Mouse (Mus musculus) erythroblast, embryonic 14.5 days (primary cell): ENCODE results near the gene Mrs2. TPM values are rescaled to one million over a fixed set of nuclear protein-coding genes. Genes with fewer than 3 reads are reported as not detected.

Source experiments
- H3K27me3 ChIP-seq: 2 replicates; pipeline ENCODE4 v1.6.1; 2012; ENCODE audit warnings: inconsistent platforms; ENCODE audit not compliant: control insufficient read depth
- H3K36me3 ChIP-seq: 2 replicates; pipeline ENCODE4 v1.6.1; 2012; ENCODE audit warnings: mild to moderate bottlenecking, inconsistent platforms; ENCODE audit not compliant: control insufficient read depth
- H3K4me1 ChIP-seq: 2 replicates; pipeline ENCODE4 v1.6.1; 2012; ENCODE audit warnings: inconsistent platforms; ENCODE audit not compliant: control insufficient read depth
- H3K4me3 ChIP-seq: replicated peaks from 2 replicates; pipeline ENCODE3; 2012; ENCODE audit warnings: moderate library complexity, mild to moderate bottlenecking, inconsistent platforms
- H3K9me3 ChIP-seq: 2 replicates; pipeline ENCODE4 v1.6.1; 2012; ENCODE audit warnings: low read length, inconsistent platforms, mixed read lengths; ENCODE audit not compliant: control insufficient read depth
- GATA1 ChIP-seq: IDR thresholded peaks from 2 replicates; pipeline ENCODE4 v1.6.1; 2012; ENCODE audit warnings: low read length, inconsistent platforms, mixed read lengths
- TAL1 ChIP-seq: IDR thresholded peaks from 3 replicates; pipeline ENCODE4 v1.6.1; 2012; ENCODE audit warnings: low read length, inconsistent platforms, mixed read lengths
- polyA plus RNA-seq: library from polyadenylated mRNA; stranded (reverse); fragments of >175 nt; gene quantifications from 2 replicates; pipeline ENCODE4 v1.2.3, GENCODE M21; 2012

Mrs2 gene
- polyA plus RNA-seq, 1 experiment: 0.36 TPM

GRCm38 (mm10) chr13:24942512-24943282 lies 77.5 kb downstream of the Mrs2 start, which contains the start of gene Gpld1:
Gpld1 (plus strand) TSS chr13:24943152.
- H3K9me3 ChIP-seq: peaks cover 1% of the 10 kb centered on the region; the same call in 1 of the 2 replicates
- no peaks in the 10 kb centered on the region; the same call in 1 of the 2 replicates for H3K4me1 ChIP-seq
- no peak within 1 kb of the TSS for H3K4me3 ChIP-seq
- H3K27me3 ChIP-seq: peaks cover 27% of the 10 kb centered on the region
- TF ChIP-seq GATA1 (no peak), TAL1 (no peak)
- no peaks in the 10 kb centered on the region for H3K36me3 ChIP-seq

DNA sequence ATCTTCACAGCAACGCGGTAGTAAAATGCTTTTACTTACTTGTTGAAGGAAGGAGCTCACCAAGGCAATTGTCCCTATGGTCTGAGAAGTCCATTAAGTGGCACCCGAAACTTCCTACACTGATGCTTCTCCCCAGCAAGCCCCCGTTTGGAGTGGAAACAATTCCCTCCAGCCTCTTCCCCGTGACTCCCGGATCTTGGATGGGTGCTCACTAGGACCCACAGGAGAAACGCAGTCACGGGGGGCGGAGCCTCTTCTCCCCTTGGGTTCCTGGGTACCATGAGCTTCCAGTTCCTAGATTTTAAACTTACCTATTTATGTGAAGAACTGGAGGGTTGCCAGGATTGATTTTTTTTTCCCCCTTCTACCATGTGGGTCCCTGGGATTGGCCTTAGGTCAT lies 80.7 kb downstream of the Mrs2 start:
- Histone ChIP-seq H3K4me3 (no peak overlapping the region), H3K9me3 (peaks cover 2% of the 10 kb centered on the region; the same call in 1 of the 2 replicates), H3K36me3 (no peaks in the 10 kb centered on the region), H3K27me3 (peaks cover 51% of the 10 kb centered on the region), H3K4me1 (peaks cover 4% of the 10 kb centered on the region)
- no peak for TF ChIP-seq TAL1
- TF ChIP-seq GATA1: no peak

DNA sequence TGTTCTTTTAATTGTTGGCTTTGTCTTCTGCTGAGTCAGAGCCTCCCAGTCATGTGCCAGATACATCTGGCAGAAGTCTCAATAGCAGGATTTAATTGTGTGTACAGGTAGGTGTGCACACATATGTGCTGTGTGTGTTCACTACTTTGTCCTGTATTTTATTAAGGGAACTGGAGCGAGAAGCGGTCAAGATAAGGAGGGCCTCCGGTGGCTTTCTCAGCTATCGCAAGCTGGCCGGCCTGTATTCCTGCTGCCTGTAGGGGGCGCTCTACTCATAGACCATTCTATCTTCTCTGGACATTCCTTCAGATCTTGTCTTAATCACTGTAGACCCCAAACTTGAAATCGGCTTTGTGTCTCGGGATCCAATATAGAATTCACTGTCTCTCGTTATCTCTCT lies 81.5 kb downstream of the Mrs2 start:
- Histone ChIP-seq H3K9me3 (peaks cover 2% of the 10 kb centered on the region; the same call in 1 of the 2 replicates), H3K27me3 (peaks cover 51% of the 10 kb centered on the region), H3K36me3 (no peaks in the 10 kb centered on the region), H3K4me1 (peaks cover 4% of the 10 kb centered on the region), H3K4me3 (no peak overlapping the region)
- TF ChIP-seq GATA1 (no peak), TAL1 (no peak)

DNA sequence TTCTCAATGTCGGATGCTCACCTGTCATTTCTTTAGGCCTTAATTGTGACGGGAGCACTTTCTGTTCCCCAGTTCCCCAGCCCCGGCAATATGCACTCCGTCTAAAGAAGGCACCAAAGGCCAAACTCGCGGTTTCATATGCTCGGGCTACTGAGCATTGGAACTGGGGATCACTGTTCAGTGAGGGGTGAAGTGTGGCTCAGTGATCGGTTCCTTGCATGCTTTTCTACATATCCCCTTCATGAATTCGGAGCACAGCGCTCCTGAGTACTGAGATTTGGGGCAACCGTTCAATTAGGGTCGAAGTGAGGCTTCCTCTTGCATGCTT lies 82.4 kb downstream of the Mrs2 start:
- TF ChIP-seq TAL1: no peak
- TF ChIP-seq GATA1: no peak
- H3K27me3 ChIP-seq: peaks cover 49% of the 10 kb centered on the region
- H3K4me3 ChIP-seq: peak overlapping the region; percentile 60

More for the DNA sequence above, 82.4 kb downstream of the Mrs2 start:
- peaks cover 2% of the 10 kb centered on the region; the same call in 1 of the 2 replicates for H3K9me3 ChIP-seq
- peaks cover 7% of the 10 kb centered on the region for H3K4me1 ChIP-seq
- no peaks in the 10 kb centered on the region for H3K36me3 ChIP-seq

Other genes starting within 250 kb of the Mrs2 start
- 5.3 and 6.0 TPM in 2 replicates for gene BC005537, start 218.7 kb downstream of the Mrs2 start, polyA plus RNA-seq
- 3.5 and 5.2 TPM in 2 replicates for gene Acot13, start 188.8 kb downstream of the Mrs2 start, polyA plus RNA-seq
- gene Tdp2, start 188.7 kb downstream of the Mrs2 start, polyA plus RNA-seq: 2.3 and 3.1 TPM in 2 replicates
- not detected in 2 replicates for gene D130043K22Rik, start 175.2 kb downstream of the Mrs2 start, polyA plus RNA-seq
- 0.01 TPM in 1 of 2 replicates, not detected in the other for gene Aldh5a1, start 82.7 kb downstream of the Mrs2 start, polyA plus RNA-seq
- not detected in 2 replicates for gene Gpld1, start 77.2 kb downstream of the Mrs2 start, polyA plus RNA-seq
- not detected in 2 replicates for gene Dcdc2a, start 35.6 kb upstream of the Mrs2 start, polyA plus RNA-seq